Mouse (Mus musculus) inflammation-experienced regulatory T-cells, adult 6 months (primary cell): Measurements from ENCODE around the gene Clec3b. TPM values are rescaled to one million over a fixed set of nuclear protein-coding genes. Genes with fewer than 3 reads are reported as not detected.

Experiments
- polyA plus RNA-seq, 3 experiments: library from polyadenylated mRNA; unstranded; fragments of 100-300 nt; shearing (Covaris generic); gene quantifications; one replicate each; pipeline ENCODE4 v1.2.1; 2017

The Clec3b gene
- polyA plus RNA-seq, 3 experiments from 2014 or later: 0.46 TPM; not detected in 2

Other genes with a start within 250 kb of the Clec3b start
- not detected for gene Zfp105, start 227.9 kb upstream of the Clec3b start, polyA plus RNA-seq
- 10 to 100 TPM; 22.3 to 35.5 (median 29.5) TPM for gene 1110059G10Rik, start 199.9 kb upstream of the Clec3b start, polyA plus RNA-seq
- 10 to 100 TPM in 1 of 3 experiments, 1 to 10 TPM in 2; 5.3 to 43.6 (median 6.4) TPM for gene Kif15, start 199.9 kb upstream of the Clec3b start, polyA plus RNA-seq
- gene Tmem42, start 129.6 kb upstream of the Clec3b start, polyA plus RNA-seq: 10 to 100 TPM; 10.2 to 17.5 (median 13.8) TPM
- 1 to 10 TPM in 1 of 3 experiments, under 1 TPM in 2; 0.38 to 1.3 (median 0.66) TPM for gene Tgm4, start 116.2 kb upstream of the Clec3b start, polyA plus RNA-seq
- gene Zdhhc3, start 37.7 kb upstream of the Clec3b start, polyA plus RNA-seq: 10 to 100 TPM; 11.4 to 18.2 (median 12.4) TPM
- gene Exosc7, start 37.7 kb upstream of the Clec3b start, polyA plus RNA-seq: 100 to 1,000 TPM in 2 of 3 experiments, 10 to 100 TPM in 1; 79.7 to 114 (median 101) TPM
- 1 to 10 TPM in 2 of 3 experiments, under 1 TPM in 1; 0.35 to 1.5 (median 1.3) TPM for gene Cdcp1, start 65.1 kb downstream of the Clec3b start, polyA plus RNA-seq
- under 1 TPM in 2 of 3 experiments, not detected in 1; 0.45 to 0.85 TPM for gene Tmem158, start 109.8 kb downstream of the Clec3b start, polyA plus RNA-seq
- gene Lars2, start 216.0 kb downstream of the Clec3b start, polyA plus RNA-seq: 1,000 to 10,000 TPM in 2 of 3 experiments, 100 to 1,000 TPM in 1; 526 to 1,491 (median 1,381) TPM